Mouse (Mus musculus): ENCODE measurements around the gene Tlx3. TPM values are rescaled to one million over a fixed set of nuclear protein-coding genes. Genes with fewer than 3 reads are reported as not detected.

Gene Tlx3
- polyA plus RNA-seq, 1 experiment from 2014 or later, result not detected

GRCm38 (mm10) chr11:33201626-33202010, 1.8 kb downstream of the Tlx3 start:
- Histone ChIP-seq H3K36me3 (ENCODE audit: inconsistent target) (no peaks in the 10 kb centered on the region), H3K4me3 (ENCODE audit: inconsistent target) (no peak overlapping the region), H3K79me2 (ENCODE audit: inconsistent target) (no peaks in the 10 kb centered on the region), H3K27ac (no peak overlapping the region)
- 8% methylated on average over 19 of the region's 19 CpGs for WGBS (ENCODE audit: missing documents)

DNA sequence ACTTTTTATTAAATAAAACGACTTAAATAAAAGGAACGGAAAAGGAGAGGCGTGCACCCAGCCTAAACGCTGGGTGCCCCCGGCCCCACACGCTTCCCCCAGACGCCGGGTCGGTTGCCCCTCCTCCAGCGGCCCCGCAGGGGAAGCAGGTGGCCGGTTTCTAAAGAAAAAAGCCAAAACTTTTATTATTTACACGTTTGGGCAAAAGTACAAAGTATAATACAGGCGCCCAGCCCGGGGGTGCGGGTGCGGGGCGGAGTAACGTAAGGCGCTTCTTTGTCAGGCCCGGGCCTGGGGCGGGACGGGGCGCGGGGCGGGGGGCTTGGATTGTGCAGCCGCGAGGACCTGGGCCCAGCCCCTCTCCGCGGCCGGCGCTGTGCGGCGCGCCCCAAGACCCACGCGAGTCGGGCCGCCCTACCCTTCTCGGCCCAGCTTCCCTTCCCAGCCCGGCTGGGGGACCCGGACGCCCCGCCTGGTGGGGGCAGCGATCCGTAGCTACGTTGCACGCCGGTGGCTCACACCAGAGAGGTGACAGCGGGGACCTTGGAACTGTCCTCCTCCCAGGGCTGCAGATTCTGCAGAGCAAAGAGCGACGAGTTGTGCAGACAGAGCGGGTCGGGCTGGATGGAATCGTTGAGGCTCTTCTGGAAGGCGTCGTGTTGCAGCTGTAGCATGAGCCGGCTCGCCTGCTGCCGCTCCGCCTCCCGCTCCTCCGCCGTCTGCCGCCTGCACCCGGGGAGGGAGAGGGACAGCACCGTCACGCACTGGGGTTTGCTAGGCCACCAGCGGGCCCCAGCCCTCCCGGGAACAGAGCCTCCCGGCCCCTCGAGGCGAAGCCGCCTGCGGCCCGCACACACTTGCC, 2.4 kb downstream of the Tlx3 start:
- Histone ChIP-seq H3K79me2 (ENCODE audit: inconsistent target) (no peaks in the 10 kb centered on the region), H3K36me3 (ENCODE audit: inconsistent target) (no peaks in the 10 kb centered on the region), H3K4me3 (ENCODE audit: inconsistent target) (no peak overlapping the region), H3K27ac (no peak overlapping the region)
- WGBS (ENCODE audit: missing documents), result 3% methylated on average over 75 of the region's 76 CpGs

DNA sequence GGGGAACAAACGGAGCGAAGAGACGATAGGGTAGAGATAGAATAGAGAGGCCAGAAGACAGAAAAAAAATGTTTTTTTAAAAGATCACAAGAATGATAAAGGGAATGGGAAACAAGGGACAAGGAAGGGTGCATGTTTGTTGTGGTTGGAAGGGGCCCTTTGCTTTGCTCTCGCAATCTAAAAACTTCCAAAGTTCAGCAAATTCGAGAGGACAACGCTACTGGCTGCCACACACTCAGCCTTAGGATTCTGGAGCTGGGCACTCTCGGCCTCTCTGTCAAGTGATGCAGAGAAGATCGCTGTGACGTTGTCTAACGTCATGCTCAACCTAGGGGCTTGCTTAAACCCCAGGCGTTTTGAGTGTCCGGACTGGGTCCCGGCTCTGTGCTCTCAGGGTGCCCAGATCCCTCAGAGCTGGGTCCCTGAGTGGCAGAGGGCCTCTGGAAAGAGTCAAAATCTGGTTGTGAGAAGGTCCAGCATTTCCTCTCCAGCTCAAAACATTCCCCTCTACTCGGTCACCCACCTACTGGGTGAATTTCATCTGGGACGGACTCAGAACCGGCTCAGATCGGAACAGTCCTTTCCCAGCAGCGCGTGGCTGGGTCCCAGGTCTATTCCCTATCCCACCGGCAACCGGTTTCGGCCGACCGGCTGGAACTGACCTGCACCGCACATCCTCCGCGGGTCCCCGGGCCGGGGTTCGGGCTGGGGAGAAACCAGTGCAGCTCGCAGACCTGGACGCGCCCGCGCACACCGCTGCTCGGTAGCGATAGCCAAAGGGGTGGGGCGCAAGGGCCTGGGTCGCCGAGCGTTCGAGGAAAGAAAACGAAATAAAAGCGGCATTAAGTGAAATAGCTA, 3.3 kb downstream of the Tlx3 start:
- no peaks in the 10 kb centered on the region for H3K36me3 ChIP-seq (ENCODE audit: inconsistent target)
- WGBS (ENCODE audit: missing documents), result 2% methylated on average over 39 of the region's 45 CpGs
- no peak overlapping the region for H3K27ac ChIP-seq
- no peaks in the 10 kb centered on the region for H3K79me2 ChIP-seq (ENCODE audit: inconsistent target)
- no peak overlapping the region for H3K4me3 ChIP-seq (ENCODE audit: inconsistent target)

DNA sequence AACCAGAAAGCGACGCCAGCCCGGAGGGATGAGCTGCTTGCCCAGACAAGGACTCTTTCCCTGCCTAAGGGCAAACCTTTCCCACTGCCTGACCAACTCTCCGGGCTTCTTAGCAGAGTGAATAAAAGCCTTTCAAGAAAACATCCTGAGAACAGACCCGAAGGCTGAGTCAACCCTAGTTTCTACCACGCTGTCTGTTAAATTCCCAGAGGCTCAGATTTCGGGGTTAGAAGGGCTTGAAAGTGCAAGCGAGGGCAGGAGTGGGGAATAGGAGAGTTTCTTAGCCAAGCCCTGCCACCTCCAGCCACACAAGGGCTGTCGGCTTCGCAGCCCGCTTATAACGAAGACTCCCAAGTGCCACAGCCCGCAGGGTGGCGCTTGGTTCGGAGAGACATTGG, 4.3 kb downstream of the Tlx3 start:
- 18% methylated on average over 15 of the region's 15 CpGs for WGBS (ENCODE audit: missing documents)
- Histone ChIP-seq H3K4me3 (ENCODE audit: inconsistent target) (no peak overlapping the region), H3K79me2 (ENCODE audit: inconsistent target) (no peaks in the 10 kb centered on the region)

DNA sequence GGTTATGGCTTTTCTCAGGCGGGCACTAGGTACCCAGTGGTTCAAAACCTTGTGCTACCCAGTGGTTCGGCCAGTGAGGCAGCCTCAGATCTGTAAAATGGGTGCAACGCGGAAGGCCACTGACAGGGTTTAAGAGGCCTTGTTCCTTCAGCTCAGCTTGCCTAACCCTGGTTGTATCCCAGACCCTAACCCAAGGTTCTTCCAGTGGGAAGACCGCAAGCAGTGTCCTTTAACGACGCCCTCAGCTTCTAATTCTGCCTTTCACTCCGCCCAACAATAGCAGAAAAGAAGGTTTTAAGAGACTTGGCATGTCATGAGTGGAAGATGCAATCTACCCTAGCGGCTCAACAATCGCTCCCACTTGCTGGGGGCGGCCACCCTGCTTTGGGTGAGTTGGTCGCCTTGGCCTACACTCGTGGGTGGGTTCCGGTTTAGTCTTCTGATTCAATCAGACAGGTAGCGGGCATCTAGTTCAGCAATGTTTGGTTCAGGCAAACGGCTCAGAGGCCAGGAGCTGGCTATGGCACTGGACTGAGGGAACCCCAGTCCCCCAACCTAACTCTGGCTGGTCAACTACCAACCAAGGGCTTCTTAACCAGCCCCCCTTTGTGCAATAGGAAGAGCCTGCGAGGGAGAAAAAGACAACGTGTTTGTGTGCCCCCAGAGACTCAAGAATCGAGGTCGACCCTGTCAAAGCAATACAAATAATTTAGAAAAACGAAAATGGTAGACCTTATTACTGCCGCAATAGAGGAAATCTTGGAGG, 4.9 kb downstream of the Tlx3 start:
- Histone ChIP-seq H3K79me2 (ENCODE audit: inconsistent target) (no peaks in the 10 kb centered on the region), H3K36me3 (ENCODE audit: inconsistent target) (no peaks in the 10 kb centered on the region)
- WGBS (ENCODE audit: missing documents), result 40% methylated on average over 22 of the region's 22 CpGs

More for the DNA sequence above, 4.3 kb downstream of the Tlx3 start:
- H3K36me3 ChIP-seq (ENCODE audit: inconsistent target), result no peaks in the 10 kb centered on the region
- no peak overlapping the region for H3K27ac ChIP-seq

GRCm38 (mm10) chr11:33197673-33198072, 5.7 kb downstream of the Tlx3 start:
- Histone ChIP-seq H3K79me2 (ENCODE audit: inconsistent target) (no peaks in the 10 kb centered on the region), H3K36me3 (ENCODE audit: inconsistent target) (no peaks in the 10 kb centered on the region), H3K27ac (no peak overlapping the region), H3K4me3 (ENCODE audit: inconsistent target) (no peak overlapping the region)
- 38% methylated on average over 15 of the region's 15 CpGs for WGBS (ENCODE audit: missing documents)

More for the DNA sequence above, 4.9 kb downstream of the Tlx3 start:
- Histone ChIP-seq H3K4me3 (ENCODE audit: inconsistent target) (no peak overlapping the region), H3K27ac (no peak overlapping the region)

DNA sequence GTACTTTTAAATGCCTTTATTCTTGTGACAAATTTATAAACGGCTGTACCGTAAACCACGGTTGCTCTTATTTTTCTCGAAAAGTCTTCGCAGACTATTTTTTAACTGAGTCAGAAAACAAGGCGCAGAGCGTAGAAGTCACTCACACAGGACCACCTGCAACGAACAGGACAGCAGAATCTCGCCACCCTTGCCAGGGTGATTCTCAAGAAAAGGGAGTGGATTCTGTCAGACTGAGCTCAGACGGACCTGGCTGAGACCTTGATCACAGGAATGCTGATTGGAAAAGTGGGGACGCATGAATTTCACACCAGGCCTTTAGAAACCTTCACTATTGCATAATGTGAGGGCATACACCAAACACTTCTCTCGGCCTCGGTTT, 6.3 kb downstream of the Tlx3 start:
- Histone ChIP-seq H3K27ac (no peak overlapping the region), H3K79me2 (ENCODE audit: inconsistent target) (no peaks in the 10 kb centered on the region), H3K4me3 (ENCODE audit: inconsistent target) (no peak overlapping the region), H3K36me3 (ENCODE audit: inconsistent target) (no peaks in the 10 kb centered on the region)
- WGBS (ENCODE audit: missing documents), result 40% methylated on average over 13 of the region's 13 CpGs

DNA sequence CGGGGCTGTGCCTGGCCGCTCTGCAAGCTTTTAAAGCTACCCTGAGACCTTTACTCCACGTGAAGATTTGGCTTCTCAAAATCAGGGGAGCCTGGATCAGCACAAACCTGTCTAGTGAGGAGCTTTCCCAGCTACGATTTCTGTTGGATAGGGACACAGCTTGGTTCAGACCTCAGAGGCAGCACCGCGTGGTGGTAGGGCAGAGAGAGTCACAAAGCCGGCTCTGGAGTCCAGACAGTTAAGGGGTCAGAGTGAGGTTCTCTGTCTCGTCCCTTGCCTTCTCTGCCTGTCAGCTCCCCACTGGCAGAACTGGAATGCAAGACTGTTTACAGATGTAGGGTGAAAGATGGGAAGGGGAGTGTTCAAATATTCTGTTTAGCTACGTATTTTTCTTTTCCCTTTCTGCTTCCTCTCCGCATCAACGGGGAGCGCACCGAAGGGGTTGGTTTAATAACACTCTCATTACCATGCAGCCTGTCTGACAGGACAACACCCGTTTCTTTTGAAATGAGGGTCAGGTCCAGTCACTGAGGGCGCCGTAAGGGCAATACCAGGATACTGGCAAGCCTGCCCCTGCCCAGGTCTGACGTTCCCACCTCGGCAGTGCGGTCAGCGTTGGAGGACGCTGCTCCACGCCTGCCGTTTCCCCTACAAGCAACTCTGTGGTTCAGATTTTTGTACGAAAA, 6.8 kb downstream of the Tlx3 start:
- no peaks in the 10 kb centered on the region for H3K36me3 ChIP-seq (ENCODE audit: inconsistent target)
- 20% methylated on average over 23 of the region's 24 CpGs for WGBS (ENCODE audit: missing documents)
- H3K27ac ChIP-seq, result no peak overlapping the region
- H3K79me2 ChIP-seq (ENCODE audit: inconsistent target), result no peaks in the 10 kb centered on the region
- no peak overlapping the region for H3K4me3 ChIP-seq (ENCODE audit: inconsistent target)

- no peaks in the 10 kb centered on the region for H3K79me2 ChIP-seq (ENCODE audit: inconsistent target)
- 13% methylated on average over 25 of the region's 25 CpGs for WGBS (ENCODE audit: missing documents)
- H3K36me3 ChIP-seq (ENCODE audit: inconsistent target), result no peaks in the 10 kb centered on the region
- no peak overlapping the region for H3K27ac ChIP-seq
- H3K4me3 ChIP-seq (ENCODE audit: inconsistent target), result no peak overlapping the region
Measured at GRCm38 (mm10) chr11:33195531-33196446, 7.6 kb downstream of the Tlx3 start.

DNA sequence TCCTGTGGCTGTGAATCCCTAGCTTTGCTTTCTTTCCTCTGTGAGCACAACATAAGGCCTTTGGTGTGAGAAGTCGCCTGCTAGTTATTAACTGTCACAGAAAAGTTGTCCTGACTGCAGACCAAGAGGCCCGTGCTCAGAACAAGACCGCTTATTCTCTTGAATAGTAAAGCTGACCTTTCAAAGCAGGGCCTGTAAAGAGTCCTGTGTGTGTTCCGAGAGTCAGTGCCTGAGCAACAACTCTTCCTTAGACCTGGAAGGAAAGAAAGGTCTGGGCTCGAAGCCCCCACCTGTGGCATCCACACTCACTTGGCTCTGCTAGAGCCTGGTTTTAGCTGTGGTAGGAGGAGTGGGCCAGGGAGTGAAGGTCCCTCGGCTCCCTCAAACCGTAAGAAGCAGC, 8.3 kb downstream of the Tlx3 start:
- Histone ChIP-seq H3K36me3 (ENCODE audit: inconsistent target) (no peaks in the 10 kb centered on the region), H3K4me3 (ENCODE audit: inconsistent target) (no peak overlapping the region)

GRCm38 (mm10) chr11:33193695-33194094, 9.7 kb downstream of the Tlx3 start:
- Histone ChIP-seq H3K4me3 (ENCODE audit: inconsistent target) (no peak overlapping the region), H3K79me2 (ENCODE audit: inconsistent target) (no peaks in the 10 kb centered on the region), H3K27ac (no peak overlapping the region), H3K36me3 (ENCODE audit: inconsistent target) (no peaks in the 10 kb centered on the region)
- 15% methylated on average over 12 of the region's 12 CpGs for WGBS (ENCODE audit: missing documents)

More for the DNA sequence above, 8.3 kb downstream of the Tlx3 start:
- no peak overlapping the region for H3K27ac ChIP-seq
- no peaks in the 10 kb centered on the region for H3K79me2 ChIP-seq (ENCODE audit: inconsistent target)
- WGBS (ENCODE audit: missing documents), result 58% methylated on average over 7 of the region's 7 CpGs

DNA sequence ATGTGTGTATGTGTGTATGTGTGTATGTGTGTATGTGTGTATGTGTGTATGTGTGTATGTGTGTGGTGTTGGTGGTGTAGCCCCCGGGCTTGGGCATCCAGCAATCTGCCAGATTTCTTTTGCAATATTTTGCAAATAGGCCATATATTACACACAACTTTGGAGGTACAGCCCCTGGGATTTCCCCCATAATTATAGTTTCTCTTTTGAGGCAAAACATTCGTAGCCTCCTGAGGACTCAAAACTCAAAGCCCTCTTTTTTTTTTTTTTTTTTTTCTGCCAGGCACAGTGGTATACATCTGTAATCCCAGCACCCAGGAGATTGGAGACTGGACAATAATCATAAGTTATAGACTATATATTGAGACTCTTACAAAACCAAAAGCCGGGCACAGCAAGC, 21.6 kb downstream of the Tlx3 start:
- Histone ChIP-seq H3K4me3 (ENCODE audit: inconsistent target) (no peak overlapping the region), H3K79me2 (ENCODE audit: inconsistent target) (no peaks in the 10 kb centered on the region), H3K36me3 (ENCODE audit: inconsistent target) (no peaks in the 10 kb centered on the region), H3K27ac (no peak overlapping the region)
- WGBS (ENCODE audit: missing documents), result 60% methylated on average over 2 of the region's 3 CpGs

- no peaks in the 10 kb centered on the region for H3K36me3 ChIP-seq (ENCODE audit: inconsistent target)
- no peak overlapping the region for H3K27ac ChIP-seq
- H3K4me3 ChIP-seq (ENCODE audit: inconsistent target), result no peak overlapping the region
- 18% methylated on average over 18 of the region's 18 CpGs for WGBS (ENCODE audit: missing documents)
- H3K79me2 ChIP-seq (ENCODE audit: inconsistent target), result no peaks in the 10 kb centered on the region
Measured at GRCm38 (mm10) chr11:33180701-33181116, 22.7 kb downstream of the Tlx3 start.

Data from macrophage (primary cell).